Mouse (Mus musculus): ENCODE measurements around the gene Tmc6.

GRCm38 (mm10) chr11:117772352-117772751 is 9.6 kb downstream of the Tmc6 start:
- TF ChIP-seq GATA1 (IDR thresholded peaks at IDR 0.05; ENCODE audit: borderline replicate concordance, low read length) (no peak), FLI1 (IDR thresholded peaks at IDR 0.05; ENCODE audit: low read length) (no peak)

All from megakaryocyte, embryonic 14.5 days (primary cell).